Mouse (Mus musculus) adipose tissue, adult 10 weeks (tissue): ENCODE results near the gene Ift46. TPM values are rescaled to one million over a fixed set of nuclear protein-coding genes. Genes with fewer than 3 reads are reported as not detected.

ENCODE experiments used
- polyA plus RNA-seq: library from polyadenylated mRNA; stranded (reverse); fragments of 350-450 nt; fragmentation: Illumina TruSeq; extraction: RNeasy Lipid Tissue Mini Kit (QIAGEN cat#74804); gene quantifications from one replicate; pipeline ENCODE4 v1.2.3, GENCODE M21; 2014; ENCODE audit warnings: low read depth, low replicate concordance

Gene Ift46
- polyA plus RNA-seq: 62.7 TPM

DNA sequence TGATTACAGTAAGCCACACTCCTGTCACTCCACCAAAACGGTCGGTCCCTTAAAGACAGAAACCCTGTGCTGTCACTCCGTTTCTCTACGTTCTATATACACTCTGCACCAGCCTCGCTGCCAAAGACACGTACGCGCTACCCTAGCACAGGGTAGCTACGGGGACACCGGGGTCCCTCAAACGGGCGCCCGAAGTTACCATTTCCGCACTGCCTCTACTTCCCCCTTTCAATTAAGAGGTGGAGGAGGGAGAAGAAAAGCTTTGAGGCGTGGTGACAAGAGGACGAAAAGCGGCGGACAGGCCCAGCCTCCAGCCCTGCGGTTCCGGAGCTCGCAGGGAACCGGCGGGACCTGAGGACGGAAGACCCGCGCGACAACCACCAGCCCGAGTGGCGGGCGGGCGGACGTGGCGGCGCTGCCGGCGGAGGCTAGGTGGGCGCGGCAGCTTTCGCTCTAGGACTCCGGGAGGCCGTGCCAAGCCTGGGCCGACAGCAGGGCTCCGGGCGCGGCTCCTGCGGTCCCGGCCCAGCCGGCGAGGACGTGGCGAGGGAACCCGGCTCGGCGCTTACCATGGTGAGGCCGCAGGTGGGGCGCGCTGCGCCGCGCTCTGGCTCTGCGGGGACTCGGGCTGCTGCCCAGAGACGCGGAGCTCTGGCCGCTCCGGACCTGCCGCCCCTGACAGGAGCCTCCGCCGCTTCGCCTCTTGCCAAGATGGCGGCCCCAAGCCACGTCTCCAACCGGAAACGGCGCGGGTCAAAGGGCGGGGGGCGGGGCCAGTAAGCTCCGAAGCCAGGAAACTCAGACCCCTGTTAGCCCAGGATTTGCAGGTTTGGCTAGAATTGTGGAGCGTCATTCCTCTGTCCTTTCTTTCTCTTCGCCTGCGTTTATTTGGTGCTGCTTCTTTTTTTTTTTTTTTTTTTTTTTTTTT lies at the start of gene Ift46, which contains the start of gene Arcn1:
Gene Ift46, plus strand, starts transcription at position 808 of the 928 bp plus-strand sequence.
Gene Arcn1, minus strand, starts transcription at position 745 of the 928 bp plus-strand sequence.

DNA sequence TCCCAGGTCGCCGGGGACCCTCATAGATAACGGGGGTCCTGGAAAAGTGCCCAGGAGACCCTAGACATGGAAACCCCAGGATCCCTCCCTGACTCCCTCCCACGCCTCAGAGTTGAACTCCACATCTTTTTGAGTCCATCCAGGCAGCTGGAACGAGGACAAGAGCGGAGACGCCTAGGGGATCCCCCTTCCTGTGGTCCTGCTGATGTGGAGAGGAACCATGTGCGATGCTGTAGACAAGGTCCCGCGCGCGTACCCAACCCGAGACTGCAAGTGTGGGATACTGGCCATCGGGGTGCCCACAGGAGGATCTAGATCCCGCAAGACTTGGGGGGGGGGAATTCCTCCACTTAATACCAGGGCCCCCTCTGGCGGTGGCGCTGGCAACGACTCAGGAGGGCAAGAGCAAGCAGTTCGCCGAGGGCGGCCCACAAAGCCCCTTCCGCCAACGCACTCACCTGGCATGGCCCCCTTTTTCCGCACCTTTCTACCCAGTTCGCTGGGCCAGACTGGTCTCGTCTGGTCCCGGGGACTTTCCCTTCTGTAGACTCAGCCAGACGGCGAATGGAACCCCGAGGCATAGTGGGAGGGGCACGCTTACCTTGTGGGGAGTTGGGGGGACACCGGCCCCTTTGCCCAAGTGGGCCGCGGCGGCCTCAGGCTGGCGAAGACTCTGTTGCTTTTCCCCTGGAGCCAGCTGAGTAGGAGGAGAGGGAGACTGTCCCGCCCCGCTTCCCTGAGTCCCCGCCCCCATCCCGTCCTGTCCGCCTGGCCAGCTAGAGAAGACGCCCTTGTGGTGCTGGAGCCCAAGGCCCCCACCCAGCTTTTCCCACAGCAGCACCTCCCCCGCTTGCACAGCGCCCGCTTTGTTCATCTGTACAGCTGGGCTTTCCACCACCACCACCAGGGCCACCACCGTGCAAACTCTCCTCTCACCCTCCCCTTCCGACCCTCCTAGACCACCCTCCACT lies 32.9 kb upstream of the Ift46 start, which contains the start of gene Phldb1:
Gene Phldb1, minus strand, starts transcription at position 675 of the 971 bp plus-strand sequence.

DNA sequence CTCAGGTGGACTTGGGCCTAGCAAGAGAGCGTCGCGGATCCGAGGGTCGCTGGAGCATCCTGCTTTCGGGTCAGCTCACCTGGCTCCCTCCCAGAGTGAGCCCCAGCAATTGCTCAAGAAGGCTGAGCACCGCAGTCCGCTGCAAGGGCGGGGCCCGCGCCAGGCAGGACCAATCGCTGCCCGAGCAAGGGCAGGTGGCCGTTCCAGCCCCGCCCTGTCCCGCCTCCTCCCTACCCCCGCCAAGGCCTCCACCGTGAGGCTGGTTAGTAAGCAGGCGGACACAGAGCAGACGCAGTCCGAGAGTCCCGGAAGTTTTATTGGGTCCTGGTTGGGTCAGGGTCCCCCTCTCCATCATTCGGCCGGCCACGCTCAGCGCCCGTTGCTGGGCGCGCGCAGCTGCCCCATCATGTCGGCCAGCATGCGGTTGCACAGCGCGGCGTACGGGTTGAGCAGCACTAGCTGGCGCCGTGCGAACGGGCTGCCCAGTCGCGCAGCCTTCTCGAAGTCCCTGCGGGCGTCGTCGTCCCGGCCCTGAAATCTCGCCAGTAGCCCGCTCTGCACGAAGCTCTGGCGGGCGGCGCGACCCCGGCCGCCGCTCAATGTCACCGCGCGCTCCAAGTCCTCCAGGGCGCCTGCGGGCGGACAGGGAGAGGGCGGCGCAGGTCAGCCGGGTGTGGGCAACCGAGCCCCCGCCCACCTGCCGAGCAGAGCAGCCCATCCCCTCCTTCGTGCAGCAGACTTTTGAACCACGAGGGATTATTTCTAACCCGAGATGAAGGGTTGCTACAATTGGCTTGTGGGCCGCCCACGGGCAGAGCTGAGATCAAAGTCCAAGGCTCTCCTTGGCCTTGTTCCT lies 31.6 kb downstream of the Ift46 start, which contains the start of gene Tmem25:
Gene Tmem25, minus strand, starts transcription at position 206 of the 856 bp plus-strand sequence.

DNA sequence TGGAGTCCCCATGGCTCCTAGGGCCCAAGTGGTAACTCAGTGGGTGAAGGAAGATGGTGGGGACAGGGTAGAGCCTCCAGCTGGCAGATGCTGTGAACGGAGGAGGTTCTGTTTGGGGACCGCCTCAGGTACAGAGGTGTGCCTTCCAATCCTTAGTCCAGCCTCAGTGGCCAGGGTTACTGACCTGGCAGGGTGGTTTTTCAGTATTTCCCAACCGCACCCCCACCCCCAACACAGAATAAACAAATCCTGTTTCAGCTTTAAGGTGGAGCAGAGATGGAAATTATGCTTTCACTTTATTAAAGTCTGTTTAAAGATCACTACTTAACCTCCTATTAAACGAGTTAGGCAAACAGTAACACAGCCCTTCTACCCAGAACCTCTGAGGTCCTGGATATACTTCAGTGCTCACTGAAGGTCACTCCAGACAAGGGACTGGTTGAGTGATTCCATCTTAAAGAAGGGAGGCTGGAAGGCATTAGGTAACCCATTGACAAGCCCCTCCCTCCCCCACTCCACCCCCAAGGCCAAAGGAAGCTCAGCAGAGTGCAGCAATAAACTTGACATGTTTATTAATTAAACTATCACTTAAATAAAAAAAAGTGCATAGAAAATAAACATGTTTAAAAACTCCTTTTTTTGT lies 35.2 kb downstream of the Ift46 start, which contains the start of gene Ttc36:
Gene Ttc36, minus strand, starts transcription at position 265 of the 643 bp plus-strand sequence.

Other genes with a start within 250 kb of the Ift46 start
- gene Cxcr5, start 206.0 kb upstream of the Ift46 start, polyA plus RNA-seq: 0.62 TPM
- 79.5 TPM for gene Ddx6, start 163.0 kb upstream of the Ift46 start, polyA plus RNA-seq
- not detected for gene Treh, start 94.7 kb upstream of the Ift46 start, polyA plus RNA-seq
- 61.1 TPM for gene Phldb1, start 32.7 kb upstream of the Ift46 start, polyA plus RNA-seq
- 107 TPM for gene Arcn1, start 63 bp upstream of the Ift46 start, polyA plus RNA-seq
- 3.0 TPM for gene Tmem25, start 31.4 kb downstream of the Ift46 start, polyA plus RNA-seq
- 2.3 TPM for gene Ttc36, start 35.2 kb downstream of the Ift46 start, polyA plus RNA-seq
- 12.5 TPM for gene Kmt2a, start 113.4 kb downstream of the Ift46 start, polyA plus RNA-seq
- gene Atp5l, start 152.8 kb downstream of the Ift46 start, polyA plus RNA-seq: 562 TPM
- gene Ube4a, start 197.7 kb downstream of the Ift46 start, polyA plus RNA-seq: 36.0 TPM
- 1.6 TPM for gene Cd3g, start 212.5 kb downstream of the Ift46 start, polyA plus RNA-seq
- gene Cd3d, start 213.9 kb downstream of the Ift46 start, polyA plus RNA-seq: 1.3 TPM
- gene Cd3e, start 241.7 kb downstream of the Ift46 start, polyA plus RNA-seq: 1.5 TPM